Mouse (Mus musculus) embryonic facial prominence, embryonic 14.5 days (tissue): ENCODE data around the gene Akr1c18. TPM values are rescaled to one million over a fixed set of nuclear protein-coding genes. Genes with fewer than 3 reads are reported as not detected.
"Not testable (repeated sequence)": the region's sequence is repeated elsewhere in the genome, so short reads cannot be mapped to it uniquely, and the experiment has no call there.

Experiments
- ATAC-seq: fragments of 200-750 bp; cut with Nextera tagmentation; 2 replicates; pipeline ENCODE4 v1.8.0; 2017; ENCODE audit warnings: low read depth, moderate number of reproducible peaks, moderate TSS enrichment
- DNase-seq: peaks from one replicate; pipeline ENCODE4 v3.0.0-alpha.2; 2015; ENCODE audit warnings: low spot score
- H3K27ac ChIP-seq: fragments of 300-500 bp; sonication (generic); replicated peaks from 2 replicates; pipeline ENCODE4 v1.5.1; 2014; ENCODE audit warnings: low read depth, mild to moderate bottlenecking, low read length, moderate library complexity
- H3K27me3 ChIP-seq: fragments of 300-500 bp; sonication (generic); replicated peaks from 2 replicates; pipeline ENCODE4 v1.6.1; 2014; ENCODE audit warnings: low read length; ENCODE audit not compliant: control insufficient read depth, insufficient read depth
- H3K36me3 ChIP-seq: fragments of 300-500 bp; sonication (generic); 2 replicates; pipeline ENCODE4 v1.6.1; 2014; ENCODE audit warnings: low read length, mixed read lengths; ENCODE audit not compliant: control insufficient read depth, insufficient read depth
- H3K4me1 ChIP-seq: fragments of 300-500 bp; sonication (generic); 2 replicates; pipeline ENCODE4 v1.6.1; 2014; ENCODE audit warnings: antibody characterized with exemption, low read length; ENCODE audit not compliant: control insufficient read depth, insufficient read depth
- H3K4me2 ChIP-seq: fragments of 300-500 bp; sonication (generic); 2 replicates; pipeline ENCODE4 v1.6.1; 2014; ENCODE audit warnings: low read depth, mild to moderate bottlenecking, low read length, moderate library complexity, mixed read lengths
- H3K4me3 ChIP-seq: fragments of 300-500 bp; sonication (generic); 2 replicates; pipeline ENCODE4 v1.5.1; 2014; ENCODE audit warnings: low read depth, mild to moderate bottlenecking, low read length
- H3K9ac ChIP-seq: fragments of 300-500 bp; sonication (generic); 2 replicates; pipeline ENCODE4 v1.6.1; 2014; ENCODE audit warnings: low read depth, mild to moderate bottlenecking, low read length, moderate library complexity, mixed read lengths
- H3K9me3 ChIP-seq: fragments of 300-500 bp; sonication (generic); 2 replicates; pipeline ENCODE4 v1.6.1; 2016; ENCODE audit warnings: low read length; ENCODE audit not compliant: control insufficient read depth
- WGBS: fragments of 180-500 bp; shearing (Covaris S2); extraction: QIAGEN DNeasy Blood & Tissue Kit; methylation state at CpG from one replicate; pipeline ENCODE4 v1.1.7; 2014; 5-methylcytosine and 5-hydroxymethylcytosine counted together
- polyA plus RNA-seq: library from polyadenylated mRNA; unstranded; fragments of >200 nt; fragmentation: Nextera tagmentation; extraction: Ambion mirVana; gene quantifications from 2 replicates; pipeline ENCODE4 v1.2.1, GENCODE M21; 2014

Gene Akr1c18
- polyA plus RNA-seq, 1 experiment from 2014 or later = 2.1 TPM

DNA sequence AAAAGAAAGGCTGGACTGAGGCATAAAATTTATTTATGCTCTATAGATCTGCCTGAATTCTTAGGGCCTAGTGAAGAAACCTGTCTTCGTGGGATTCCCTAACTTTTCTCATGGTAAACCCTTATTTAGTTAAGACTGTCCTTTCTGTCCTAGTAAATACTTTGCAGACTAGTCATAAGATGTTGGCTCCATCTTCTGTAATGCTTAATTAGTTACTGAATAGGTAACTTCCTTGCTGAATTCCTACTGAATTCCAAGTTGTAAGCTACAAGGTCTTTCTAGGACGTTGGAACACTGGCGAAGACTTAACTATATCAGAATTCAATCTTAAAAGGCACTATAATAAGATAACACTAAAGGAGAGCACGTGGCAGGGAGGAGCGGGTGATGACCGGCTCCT is 26.0 kb downstream of the Akr1c18 start:
- not testable (repeated sequence) for H3K4me3 ChIP-seq, H3K27ac ChIP-seq
- 92% methylated on average over 6 of the region's 6 CpGs for WGBS

DNA sequence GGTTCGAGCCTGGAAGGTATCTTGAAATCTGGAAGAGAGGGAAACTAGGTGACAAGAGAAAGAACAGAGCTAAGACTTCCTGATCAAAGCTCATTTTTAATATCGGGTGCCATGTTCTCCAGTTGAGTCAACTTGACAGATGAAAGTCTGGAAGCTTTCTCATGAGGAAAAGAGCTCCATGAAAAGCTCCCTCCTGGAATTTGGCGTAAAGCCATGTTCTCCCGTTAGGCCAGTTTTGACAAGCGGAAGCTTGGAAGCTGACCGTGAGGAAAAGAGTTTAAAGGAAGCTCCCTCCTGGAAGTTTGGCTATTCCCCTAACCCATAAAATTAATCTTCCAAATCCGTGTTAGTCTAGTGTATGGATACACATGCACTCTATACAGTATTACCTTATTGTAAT is 27.3 kb downstream of the Akr1c18 start:
- Histone ChIP-seq H3K4me1 (no peaks in the 10 kb centered on the region), H3K27ac (no peak overlapping the region), H3K4me2 (no peak overlapping the region), H3K36me3 (no peaks in the 10 kb centered on the region), H3K4me3 (no peak overlapping the region), H3K27me3 (no peaks in the 10 kb centered on the region), H3K9me3 (no peaks in the 10 kb centered on the region), H3K9ac (no peak overlapping the region)
- DNase-seq (no peak), ATAC-seq (no peak)
- 76% methylated on average over 7 of the region's 7 CpGs for WGBS

More for the DNA sequence above, 26.0 kb downstream of the Akr1c18 start:
- H3K9ac ChIP-seq, H3K36me3 ChIP-seq, H3K27me3 ChIP-seq, H3K4me1 ChIP-seq, H3K4me2 ChIP-seq, ATAC-seq, DNase-seq, H3K9me3 ChIP-seq: not testable (repeated sequence)

DNA sequence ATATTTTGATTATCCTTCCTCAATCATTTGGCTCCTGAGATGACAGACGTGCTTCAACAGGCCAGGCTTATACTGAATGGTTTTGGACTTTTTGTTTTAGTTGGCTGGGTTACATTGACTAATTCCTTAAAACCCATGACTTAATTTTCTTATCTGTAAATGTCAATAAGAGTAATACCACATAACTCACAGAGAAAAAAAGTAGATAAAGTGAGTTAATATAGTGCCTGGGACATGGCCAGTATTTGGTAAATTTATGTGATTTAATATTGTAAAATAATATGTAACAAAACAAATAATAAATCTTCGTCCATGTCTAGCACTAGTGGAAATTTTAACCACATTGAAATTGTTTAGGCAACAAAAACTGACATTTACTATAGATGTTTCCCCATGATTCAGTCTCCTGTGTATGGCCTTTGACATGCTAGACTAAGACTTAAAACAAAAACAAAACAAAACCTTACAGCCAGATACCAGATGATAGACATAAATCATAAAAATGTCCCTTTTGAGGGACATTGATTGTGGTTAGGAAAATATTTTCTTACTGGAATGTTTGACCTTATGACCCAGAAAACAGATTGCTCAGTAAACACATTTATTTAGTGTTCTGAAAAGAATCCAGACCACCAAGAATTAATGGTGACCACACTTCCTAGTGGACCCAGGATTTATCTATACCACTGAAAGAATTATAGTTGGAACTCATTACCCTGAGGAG is 31.1 kb downstream of the Akr1c18 start:
- no peak overlapping the region for H3K9ac ChIP-seq
- H3K4me3 ChIP-seq = no peak overlapping the region
- H3K27me3 ChIP-seq = no peaks in the 10 kb centered on the region
- no peaks in the 10 kb centered on the region for H3K9me3 ChIP-seq
- H3K27ac ChIP-seq = no peak overlapping the region
- no peaks in the 10 kb centered on the region for H3K36me3 ChIP-seq
- H3K4me2 ChIP-seq = no peak overlapping the region
- ATAC-seq (no peak), DNase-seq (peak; percentile 1)
- 65% methylated on average over 2 of the region's 2 CpGs for WGBS
- H3K4me1 ChIP-seq = no peaks in the 10 kb centered on the region

DNA sequence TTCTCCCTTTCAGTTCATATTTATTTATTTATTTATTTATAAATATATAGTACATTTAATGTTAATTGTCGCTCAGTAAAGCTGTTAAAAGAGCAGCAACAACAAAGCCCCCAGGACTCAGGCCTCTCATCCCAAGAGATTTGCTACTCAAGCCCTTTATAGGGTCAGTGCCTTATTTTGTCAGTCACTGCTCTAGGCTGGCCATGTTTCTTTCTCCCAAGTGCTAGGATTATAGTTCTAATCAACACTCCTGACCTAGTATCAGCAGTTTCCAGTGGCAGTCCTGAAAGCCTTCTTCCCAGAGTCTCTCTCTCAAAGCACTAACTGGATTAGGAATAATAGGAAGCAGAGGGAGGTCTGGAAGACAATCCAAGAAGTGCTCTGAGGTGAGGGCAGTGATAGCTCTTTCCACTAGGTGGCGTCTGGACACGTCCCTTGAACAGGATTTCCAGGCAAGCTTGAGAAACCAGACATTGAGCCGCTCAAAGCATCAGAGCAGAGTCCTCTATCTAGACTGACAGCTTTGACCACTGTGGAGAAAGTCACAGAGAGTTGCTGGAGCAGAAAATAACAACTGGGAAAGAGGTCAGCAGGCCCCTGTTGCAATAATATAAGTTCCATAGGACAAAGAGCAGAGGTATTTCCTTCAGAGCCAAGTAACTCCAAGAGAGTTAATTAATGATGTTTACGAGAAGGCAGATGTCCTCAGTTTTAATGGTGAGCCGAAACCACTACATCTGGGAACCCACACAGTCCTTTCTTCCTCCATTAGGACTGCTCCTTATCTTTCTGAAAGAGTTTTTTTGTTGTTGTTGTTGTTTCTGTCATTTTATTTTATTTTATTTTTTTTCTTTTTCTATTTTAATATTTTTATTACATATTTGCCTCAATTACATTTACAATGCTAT is 39.9 kb downstream of the Akr1c18 start:
- peak; percentile 86 for DNase-seq
- no peak overlapping the region for H3K27ac ChIP-seq
- no peaks in the 10 kb centered on the region for H3K36me3 ChIP-seq
- H3K9me3 ChIP-seq = no peaks in the 10 kb centered on the region
- 32% methylated on average over 6 of the region's 6 CpGs for WGBS
- H3K4me3 ChIP-seq = no peak overlapping the region
- H3K4me2 ChIP-seq = no peak overlapping the region
- H3K9ac ChIP-seq = no peak overlapping the region
- ATAC-seq = peak; percentile 80
- H3K4me1 ChIP-seq = no peaks in the 10 kb centered on the region
- no peaks in the 10 kb centered on the region for H3K27me3 ChIP-seq

DNA sequence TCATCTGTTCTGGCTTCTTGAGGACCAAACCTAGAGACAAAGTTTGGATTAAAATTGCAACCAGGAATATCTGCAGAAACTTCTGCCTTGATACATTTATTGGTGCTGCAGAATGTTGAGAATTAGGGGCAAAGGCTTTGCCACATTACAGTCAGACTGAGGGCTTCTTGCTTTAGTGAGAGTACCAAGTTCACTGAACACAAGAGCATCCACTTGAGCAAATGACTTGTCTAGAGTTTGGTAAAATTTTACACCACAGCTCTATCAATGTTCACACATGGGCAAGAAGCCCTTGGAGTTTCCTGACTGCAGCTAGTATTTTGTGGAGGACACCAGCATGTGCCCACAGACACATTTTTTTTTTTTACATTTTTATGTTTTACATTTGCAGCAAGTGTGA is 47.7 kb downstream of the Akr1c18 start:
- Histone ChIP-seq H3K4me3 (no peak overlapping the region), H3K27me3 (no peaks in the 10 kb centered on the region), H3K9me3 (no peaks in the 10 kb centered on the region), H3K9ac (no peak overlapping the region), H3K4me1 (no peaks in the 10 kb centered on the region), H3K36me3 (no peaks in the 10 kb centered on the region), H3K4me2 (no peak overlapping the region), H3K27ac (no peak overlapping the region)
- DNase-seq = no peak
- no peak for ATAC-seq

DNA sequence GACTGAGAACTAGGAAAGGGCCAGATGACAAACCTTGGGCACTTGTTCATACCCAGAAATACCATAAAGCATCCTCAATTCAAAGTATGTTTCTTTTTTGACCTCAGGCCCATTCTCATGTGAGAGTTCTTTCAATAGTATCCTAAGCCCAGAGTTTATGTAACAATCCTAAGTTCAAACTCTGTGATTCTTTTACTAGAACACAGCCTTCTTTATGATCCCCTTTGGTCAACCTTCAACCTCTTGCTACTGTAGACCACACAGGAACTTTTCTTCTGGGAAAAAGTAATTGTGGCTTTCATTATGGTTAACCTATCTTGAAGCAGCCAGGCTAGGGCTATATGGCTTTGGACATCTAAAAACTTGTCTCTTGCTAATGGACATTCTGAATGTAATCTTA is 48.8 kb downstream of the Akr1c18 start:
- Histone ChIP-seq H3K36me3 (no peaks in the 10 kb centered on the region), H3K9me3 (no peaks in the 10 kb centered on the region), H3K4me2 (no peak overlapping the region), H3K9ac (no peak overlapping the region), H3K27me3 (no peaks in the 10 kb centered on the region), H3K27ac (no peak overlapping the region), H3K4me3 (no peak overlapping the region), H3K4me1 (no peaks in the 10 kb centered on the region)
- no peak for DNase-seq
- no peak for ATAC-seq

Other genes with a start within 250 kb of the Akr1c18 start
- gene Net1, start 232.4 kb downstream of the Akr1c18 start, polyA plus RNA-seq = 82.0 and 94.5 TPM in 2 replicates
- 0.08 TPM in 1 of 2 replicates, not detected in the other for gene Tubal3, start 232.4 kb downstream of the Akr1c18 start, polyA plus RNA-seq
- gene Ucn3, start 205.3 kb downstream of the Akr1c18 start, polyA plus RNA-seq = 0.13 TPM in 1 of 2 replicates, not detected in the other
- 2.5 and 2.8 TPM in 2 replicates for gene Akr1c14, start 101.6 kb downstream of the Akr1c18 start, polyA plus RNA-seq
- 2.0 and 2.5 TPM in 2 replicates for gene Akr1c13, start 40.5 kb upstream of the Akr1c18 start, polyA plus RNA-seq
- 0.40 and 0.90 TPM in 2 replicates for gene Akr1c19, start 78.0 kb upstream of the Akr1c18 start, polyA plus RNA-seq
- gene Akr1c12, start 128.8 kb upstream of the Akr1c18 start, polyA plus RNA-seq = 0.18 and 0.28 TPM in 2 replicates